27 mouse cellular contexts compared by ENCODE assay signal in the genomic region with DNA sequence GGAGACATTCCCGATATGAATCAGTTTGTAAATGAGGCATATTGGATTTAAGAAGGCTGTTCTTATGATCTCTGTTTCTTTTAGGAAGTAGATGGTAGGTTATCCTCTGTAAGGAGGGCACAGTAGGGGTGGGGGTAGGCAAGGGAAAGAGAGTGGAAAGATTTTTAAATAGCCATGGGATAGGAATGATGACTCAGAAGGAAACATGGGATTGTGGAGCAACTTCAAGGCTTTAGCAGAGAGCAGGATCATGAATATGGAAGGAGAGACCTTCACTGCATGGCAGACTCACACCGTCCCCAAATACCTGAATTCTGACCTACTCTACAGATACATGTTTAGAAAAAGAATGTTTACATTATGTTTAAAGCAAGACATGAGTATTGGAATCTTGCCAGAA. TPM values are rescaled to one million over a fixed set of nuclear protein-coding genes. Genes with fewer than 3 reads are reported as not detected.
DNase-seq lines count a peak whose midpoint lies in the region; ATAC-seq and TF ChIP-seq lines count a peak whose summit lies in the region.
"Had no signal": no experiment of that assay in that cellular context is flagged by ENCODE, and none has a peak within 500 bp of the region (broad histone marks: within the 10 kb centered on the region; RNA-seq: fewer than 3 reads in every experiment).

No protein-coding gene starts in this region.

- no peak for TF ChIP-seq CTCF in stomach, postnatal 0 days (IDR thresholded peaks at IDR 0.05; ENCODE audit: low read depth)

- peaks cover 16% of the 10 kb centered on the region for H3K4me1 ChIP-seq in intestine, embryonic 14.5 days (replicated peaks; ENCODE audit: control insufficient read depth, insufficient read depth, low read length)
- H3K4me1 ChIP-seq in intestine, embryonic 16.5 days (ENCODE audit: control insufficient read depth, insufficient read depth, low read length) = peaks cover 9% of the 10 kb centered on the region
- peaks cover 9% of the 10 kb centered on the region for H3K4me1 ChIP-seq in stomach, embryonic 14.5 days (ENCODE audit: control insufficient read depth, insufficient read depth, low read length)
- no peaks in the 10 kb centered on the region for H3K4me1 ChIP-seq in stomach, postnatal 0 days (replicated peaks; ENCODE audit: control insufficient read depth, insufficient read depth)
- no peaks in the 10 kb centered on the region for H3K4me1 ChIP-seq in midbrain, embryonic 15.5 days
- H3K4me1 ChIP-seq: embryonic facial prominence, embryonic 10.5 days; forebrain, embryonic 13.5 days; heart, embryonic 10.5 days; hindbrain, embryonic 12.5 days; hindbrain, embryonic 15.5 days had no signal

- H3K4me2 ChIP-seq in intestine, embryonic 14.5 days (ENCODE audit: low read length) = no peak overlapping the region
- no peak overlapping the region for H3K4me2 ChIP-seq in intestine, embryonic 16.5 days (ENCODE audit: low read depth, low read length)
- no peak overlapping the region for H3K4me2 ChIP-seq in stomach, embryonic 14.5 days (replicated peaks; ENCODE audit: low read depth, low read length)
- H3K4me2 ChIP-seq in stomach, postnatal 0 days (replicated peaks; ENCODE audit: low read depth) = no peak overlapping the region
- peak overlapping the region; percentile 49 for H3K4me2 ChIP-seq in myocyte (ENCODE audit: low read depth)
- H3K4me2 ChIP-seq in midbrain, embryonic 15.5 days = no peak overlapping the region
- H3K4me2 ChIP-seq: embryonic facial prominence, embryonic 13.5 days; forebrain, embryonic 13.5 days; heart, embryonic 13.5 days; hindbrain, embryonic 12.5 days; hindbrain, embryonic 15.5 days; intestine, embryonic 15.5 days had no signal

- H3K9me3 ChIP-seq in intestine, embryonic 14.5 days (ENCODE audit: control insufficient read depth, low read length) = no peaks in the 10 kb centered on the region
- H3K9me3 ChIP-seq in intestine, embryonic 16.5 days (ENCODE audit: control insufficient read depth, low read length) = no peaks in the 10 kb centered on the region
- H3K9me3 ChIP-seq in stomach, embryonic 14.5 days (ENCODE audit: control insufficient read depth, low read depth, low read length) = no peaks in the 10 kb centered on the region
- H3K9me3 ChIP-seq in stomach, postnatal 0 days (ENCODE audit: control insufficient read depth, low read length) = no peaks in the 10 kb centered on the region
- no peaks in the 10 kb centered on the region for H3K9me3 ChIP-seq in midbrain, embryonic 15.5 days
- H3K9me3 ChIP-seq: embryonic facial prominence, embryonic 10.5 days; embryonic facial prominence, embryonic 13.5 days; forebrain, embryonic 13.5 days; heart, embryonic 10.5 days; heart, embryonic 13.5 days; hindbrain, embryonic 12.5 days; hindbrain, embryonic 15.5 days; intestine, embryonic 15.5 days had no signal

- no peak overlapping the region for H3K9ac ChIP-seq in intestine, embryonic 14.5 days (ENCODE audit: low read length)
- H3K9ac ChIP-seq in intestine, embryonic 16.5 days (ENCODE audit: low read depth, low read length) = no peak overlapping the region
- no peak overlapping the region for H3K9ac ChIP-seq in stomach, embryonic 14.5 days (replicated peaks; ENCODE audit: low read depth, low read length)
- no peak overlapping the region for H3K9ac ChIP-seq in stomach, postnatal 0 days (ENCODE audit: low read length)
- H3K9ac ChIP-seq in midbrain, embryonic 15.5 days = no peak overlapping the region
- H3K9ac ChIP-seq: embryonic facial prominence, embryonic 13.5 days; forebrain, embryonic 13.5 days; heart, embryonic 13.5 days; hindbrain, embryonic 12.5 days; hindbrain, embryonic 15.5 days; intestine, embryonic 15.5 days had no signal

- no peaks in the 10 kb centered on the region for H3K36me3 ChIP-seq in intestine, embryonic 14.5 days (ENCODE audit: control insufficient read depth, insufficient read depth, low read length)
- no peaks in the 10 kb centered on the region for H3K36me3 ChIP-seq in intestine, embryonic 16.5 days (ENCODE audit: control insufficient read depth, insufficient read depth, low read length)
- H3K36me3 ChIP-seq in stomach, embryonic 14.5 days (ENCODE audit: control insufficient read depth, insufficient read depth, low read length) = no peaks in the 10 kb centered on the region
- no peaks in the 10 kb centered on the region for H3K36me3 ChIP-seq in stomach, postnatal 0 days (ENCODE audit: control insufficient read depth, insufficient read depth, low read length)
- H3K36me3 ChIP-seq in myocyte (ENCODE audit: control insufficient read depth, insufficient read depth) = peaks cover 18% of the 10 kb centered on the region
- H3K36me3 ChIP-seq in midbrain, embryonic 15.5 days (replicated peaks) = no peaks in the 10 kb centered on the region
- H3K36me3 ChIP-seq: embryonic facial prominence, embryonic 10.5 days; embryonic facial prominence, embryonic 13.5 days; heart, embryonic 10.5 days; heart, embryonic 13.5 days; hindbrain, embryonic 12.5 days; hindbrain, embryonic 15.5 days; intestine, embryonic 15.5 days had no signal

- WGBS in intestine, embryonic 14.5 days = 39% methylated on average over 2 of the region's 2 CpGs
- WGBS in intestine, embryonic 16.5 days = 47% methylated on average over 2 of the region's 2 CpGs
- 28% methylated on average over 2 of the region's 2 CpGs for whole genome bisulfite sequencing in stomach, embryonic 14.5 days
- 36% methylated on average over 2 of the region's 2 CpGs for WGBS in stomach, postnatal 0 days
- WGBS in midbrain, embryonic 15.5 days = 75% methylated on average over 2 of the region's 2 CpGs

- no peak for DNase-seq in intestine, embryonic 14.5 days (ENCODE audit: low spot score)
- no peak for DNase-seq in stomach, postnatal 0 days (ENCODE audit: low spot score)
- DNase-seq in cerebellum, postnatal 14 days = no peak
- DNase-seq: adrenal gland, postnatal 10 days; adrenal gland, postnatal 36 days; cerebellum, adult 11 months; cerebellum, adult 2 months; cerebellum, adult 9-11 months; cerebellum, postnatal 36 days; embryo, embryonic 11 days; gastrocnemius, postnatal 25 days; heart, adult 2 months had no signal

- TF ChIP-seq EP300 in stomach, postnatal 0 days (optimal IDR thresholded peaks at IDR 0.05) = no peak

- H3K27me3 ChIP-seq in intestine, embryonic 14.5 days (replicated peaks; ENCODE audit: control insufficient read depth, insufficient read depth, low read length) = no peaks in the 10 kb centered on the region
- H3K27me3 ChIP-seq in intestine, embryonic 16.5 days (replicated peaks; ENCODE audit: control insufficient read depth, insufficient read depth, low read length) = no peaks in the 10 kb centered on the region
- H3K27me3 ChIP-seq in stomach, embryonic 14.5 days (ENCODE audit: control insufficient read depth, insufficient read depth, low read length) = no peaks in the 10 kb centered on the region
- H3K27me3 ChIP-seq in stomach, postnatal 0 days (ENCODE audit: control insufficient read depth, insufficient read depth, low read length) = no peaks in the 10 kb centered on the region
- no peaks in the 10 kb centered on the region for H3K27me3 ChIP-seq in myocyte (ENCODE audit: control insufficient read depth, insufficient read depth, insufficient read length)
- H3K27me3 ChIP-seq in midbrain, embryonic 15.5 days (replicated peaks) = no peaks in the 10 kb centered on the region
- H3K27me3 ChIP-seq: embryonic facial prominence, embryonic 13.5 days; forebrain, embryonic 13.5 days; heart, embryonic 13.5 days; hindbrain, embryonic 12.5 days; hindbrain, embryonic 15.5 days; intestine, embryonic 15.5 days; Patski had no signal

- no peaks in the 10 kb centered on the region for H3K79me2 ChIP-seq in myocyte (ENCODE audit: control insufficient read depth, insufficient read depth)

- TF ChIP-seq POLR2A in myocyte (IDR thresholded peaks at IDR 0.05; ENCODE audit: insufficient read length, low read depth) = no peak

- no peak overlapping the region for H3K4me3 ChIP-seq in intestine, embryonic 14.5 days (ENCODE audit: low read depth, low read length)
- no peak overlapping the region for H3K4me3 ChIP-seq in intestine, embryonic 16.5 days (ENCODE audit: low read length)
- no peak overlapping the region for H3K4me3 ChIP-seq in stomach, embryonic 14.5 days (ENCODE audit: low read depth, low read length)
- H3K4me3 ChIP-seq in stomach, postnatal 0 days (ENCODE audit: low read depth, low read length) = no peak overlapping the region
- H3K4me3 ChIP-seq in myocyte = no peak overlapping the region
- H3K4me3 ChIP-seq in midbrain, embryonic 15.5 days = no peak overlapping the region
- H3K4me3 ChIP-seq: embryonic facial prominence, embryonic 10.5 days; embryonic facial prominence, embryonic 13.5 days; erythroblast, embryonic 14.5 days; forebrain, embryonic 13.5 days; heart, adult 2 months; heart, embryonic 10.5 days; heart, embryonic 13.5 days; hindbrain, embryonic 12.5 days; hindbrain, embryonic 15.5 days; intestine, embryonic 15.5 days had no signal

- no peak overlapping the region for H3ac ChIP-seq in myocyte (ENCODE audit: control insufficient read depth, insufficient read length)

- ATAC-seq in intestine, embryonic 14.5 days (replicated peaks; ENCODE audit: low FRiP score, low TSS enrichment, low read depth) = no peak
- ATAC-seq in intestine, embryonic 16.5 days = no peak
- no peak for ATAC-seq in stomach, embryonic 14.5 days (ENCODE audit: insufficient number of reproducible peaks, insufficient read depth, low FRiP score, low read depth)
- no peak for ATAC-seq in stomach, postnatal 0 days (ENCODE audit: low FRiP score, low TSS enrichment)
- ATAC-seq in midbrain, embryonic 15.5 days (replicated peaks) = no peak
- ATAC-seq: forebrain, embryonic 13.5 days; forebrain, embryonic 16.5 days; intestine, embryonic 15.5 days; Patski had no signal

- peak overlapping the region; percentile 23 for H3K27ac ChIP-seq in intestine, embryonic 14.5 days (ENCODE audit: low read depth)
- no peak overlapping the region for H3K27ac ChIP-seq in intestine, embryonic 16.5 days (ENCODE audit: low read length)
- peak overlapping the region; percentile 52; the same call in 1 of the 2 replicates for H3K27ac ChIP-seq in stomach, embryonic 14.5 days (ENCODE audit: low read length)
- H3K27ac ChIP-seq in stomach, postnatal 0 days (replicated peaks) = no peak overlapping the region
- no peak overlapping the region for H3K27ac ChIP-seq in midbrain, embryonic 15.5 days
- H3K27ac ChIP-seq: embryonic facial prominence, embryonic 10.5 days; embryonic facial prominence, embryonic 13.5 days; forebrain, embryonic 13.5 days; heart, adult 2 months; heart, embryonic 10.5 days; heart, embryonic 13.5 days; hindbrain, embryonic 12.5 days; hindbrain, embryonic 15.5 days; intestine, embryonic 15.5 days had no signal

TF ChIP-seq in myocyte, 11 proteins besides CTCF, POLR2A, EP300 and RAD21 (continues in another document):
- no peak for TF ChIP-seq MAX (IDR thresholded peaks at IDR 0.05; ENCODE audit: low read depth)
- no peak for TF ChIP-seq TCF3 (IDR thresholded peaks at IDR 0.05; ENCODE audit: insufficient read length, low read depth)

RNA-seq across cellular contexts. Expression of a gene that starts 21.7 kb away (rescaled TPM):
- polyA plus RNA-seq in intestine, embryonic 14.5 days (2014; fragmentation: Nextera tagmentation; extraction: Ambion mirVana) = 0.09 and 0.20 TPM in 2 replicates
- 0.10 and 0.13 TPM in 2 replicates for polyA plus RNA-seq in intestine, embryonic 16.5 days (2015; fragmentation: Nextera tagmentation; extraction: Ambion mirVana)
- polyA plus RNA-seq in stomach, embryonic 14.5 days (2014; fragmentation: Nextera tagmentation; extraction: Ambion mirVana) = 0.39 and 0.68 TPM in 2 replicates
- 0.74 and 0.75 TPM in 2 replicates for polyA plus RNA-seq in stomach, postnatal 0 days (2015; fragmentation: Nextera tagmentation; extraction: Ambion mirVana)
- polyA plus RNA-seq in myocyte (2012; fragmentation: generic; extraction: Trizol) = 17.5 TPM
- polyA plus RNA-seq in midbrain, embryonic 15.5 days (2015; fragmentation: Nextera tagmentation; extraction: Ambion mirVana) = not detected in 2 replicates
- polyA plus RNA-seq: erythroblast, embryonic 14.5 days; forebrain, embryonic 13.5 days; forebrain, embryonic 16.5 days; heart, embryonic 10.5 days; Patski had no signal

Comparison
In these comparisons a context has a peak if more than half of its experiments do, and no peak if none do; other contexts are left out.
1. H3K27ac ChIP-seq: peak in intestine, embryonic 14.5 days (single experiment) and stomach, embryonic 14.5 days (single experiment); none in intestine, embryonic 16.5 days (single experiment), stomach, postnatal 0 days (single experiment) and midbrain, embryonic 15.5 days (single experiment).
2. RNA of a gene that starts 21.7 kb away (polyA plus RNA-seq): 17.5 TPM in myocyte (single experiment); 0.74 to 0.75 TPM in stomach, postnatal 0 days, 0.39 to 0.68 TPM in stomach, embryonic 14.5 days, 0.09 to 0.20 TPM in intestine, embryonic 14.5 days, 0.10 to 0.13 TPM in intestine, embryonic 16.5 days and not detected in midbrain, embryonic 15.5 days; every median in the first group is over 10 times any median in the second.